Mouse (Mus musculus) CD4-positive naive resting alpha-beta T cell, adult 57 days (primary cell): Measurements from ENCODE around the gene Tbc1d10b. TPM values are rescaled to one million over a fixed set of nuclear protein-coding genes. Genes with fewer than 3 reads are reported as not detected.

Experiments used
- total RNA-seq: library from RNA; stranded (reverse); gene quantifications from one replicate; pipeline ENCODE4 v1.2.4, GENCODE M21; 2023

The Tbc1d10b gene
- 57.2 TPM for total RNA-seq

GRCm38 (mm10) chr7:127208295-127208552 lies at the start of gene Tbc1d10b:
Tbc1d10b (minus strand) TSS chr7:127208468.

GRCm38 (mm10) chr7:127243870-127244657 lies 35.8 kb upstream of the Tbc1d10b start, which contains the start of gene Zfp771:
Zfp771 (plus strand) TSS chr7:127244274.

GRCm38 (mm10) chr7:127232622-127233367 lies 24.5 kb upstream of the Tbc1d10b start, which contains the start of the genes Zfp553 and Sept1:
Zfp553 (plus strand) TSS chr7:127233061.
Sept1 (minus strand) TSS chr7:127233130.

GRCm38 (mm10) chr7:127208553-127209438 lies 528 bp upstream of the Tbc1d10b start, which contains the start of gene Mylpf:
Mylpf (plus strand) TSS chr7:127208890.

GRCm38 (mm10) chr7:127195544-127196295 lies 12.5 kb downstream of the Tbc1d10b start, which contains the start of gene Cd2bp2:
Cd2bp2 (minus strand) TSS chr7:127196050.

Other genes with a start within 250 kb of the Tbc1d10b start
- 154 TPM for gene Cdipt, start 232.6 kb downstream of the Tbc1d10b start, total RNA-seq
- not detected for gene Cdiptos, start 232.4 kb downstream of the Tbc1d10b start, total RNA-seq
- gene Mvp, start 193.8 kb downstream of the Tbc1d10b start, total RNA-seq = 39.4 TPM
- gene Pagr1b, start 192.0 kb downstream of the Tbc1d10b start, total RNA-seq = not detected
- gene Pagr1a, start 191.1 kb downstream of the Tbc1d10b start, total RNA-seq = 27.0 TPM
- 35.1 TPM for gene Gm42742, start 187.4 kb downstream of the Tbc1d10b start, total RNA-seq
- gene Prrt2, start 187.3 kb downstream of the Tbc1d10b start, total RNA-seq = 5.5 TPM
- gene Maz, start 181.4 kb downstream of the Tbc1d10b start, total RNA-seq = 228 TPM
- 1.9 TPM for gene Kif22, start 166.0 kb downstream of the Tbc1d10b start, total RNA-seq
- not detected for gene Zg16, start 121.1 kb downstream of the Tbc1d10b start, total RNA-seq
- 95.7 TPM for gene AI467606, start 117.1 kb downstream of the Tbc1d10b start, total RNA-seq
- 34.3 TPM for gene Qprt, start 86.2 kb downstream of the Tbc1d10b start, total RNA-seq
- 356 TPM for gene Spn, start 70.6 kb downstream of the Tbc1d10b start, total RNA-seq
- 80.1 TPM for gene Cd2bp2, start 12.4 kb downstream of the Tbc1d10b start, total RNA-seq
- gene Mylpf, start 422 bp upstream of the Tbc1d10b start, total RNA-seq = 18.8 TPM
- 12.1 TPM for gene Zfp553, start 24.6 kb upstream of the Tbc1d10b start, total RNA-seq
- 664 TPM for gene Sept1, start 24.7 kb upstream of the Tbc1d10b start, total RNA-seq
- gene Zfp771, start 35.8 kb upstream of the Tbc1d10b start, total RNA-seq = 13.5 TPM
- 15.0 TPM for gene Dctpp1, start 52.2 kb upstream of the Tbc1d10b start, total RNA-seq
- 22.2 TPM for gene Sephs2, start 65.6 kb upstream of the Tbc1d10b start, total RNA-seq
- 195 TPM for gene Itgal, start 87.8 kb upstream of the Tbc1d10b start, total RNA-seq
- 0.24 TPM for gene Zfp768, start 137.1 kb upstream of the Tbc1d10b start, total RNA-seq
- gene Zfp747, start 167.6 kb upstream of the Tbc1d10b start, total RNA-seq = 22.1 TPM
- 6.5 TPM for gene 9130019O22Rik, start 178.7 kb upstream of the Tbc1d10b start, total RNA-seq
- gene E430018J23Rik, start 185.2 kb upstream of the Tbc1d10b start, total RNA-seq = 20.0 TPM
- 12.6 TPM for gene Zfp764, start 198.4 kb upstream of the Tbc1d10b start, total RNA-seq
- 14.5 TPM for gene Zfp688, start 213.6 kb upstream of the Tbc1d10b start, total RNA-seq
- gene Zfp689, start 240.7 kb upstream of the Tbc1d10b start, total RNA-seq = 8.7 TPM